Mouse (Mus musculus): Measurements from ENCODE around the gene Adap2. TPM values are rescaled to one million over a fixed set of nuclear protein-coding genes. Genes with fewer than 3 reads are reported as not detected.
"Not testable (repeated sequence)": the region's sequence is repeated elsewhere in the genome, so short reads cannot be mapped to it uniquely, and the experiment has no call there.

Gene Adap2
- polyA plus RNA-seq, 1 experiment from 2014 or later = 2.7 TPM

DNA sequence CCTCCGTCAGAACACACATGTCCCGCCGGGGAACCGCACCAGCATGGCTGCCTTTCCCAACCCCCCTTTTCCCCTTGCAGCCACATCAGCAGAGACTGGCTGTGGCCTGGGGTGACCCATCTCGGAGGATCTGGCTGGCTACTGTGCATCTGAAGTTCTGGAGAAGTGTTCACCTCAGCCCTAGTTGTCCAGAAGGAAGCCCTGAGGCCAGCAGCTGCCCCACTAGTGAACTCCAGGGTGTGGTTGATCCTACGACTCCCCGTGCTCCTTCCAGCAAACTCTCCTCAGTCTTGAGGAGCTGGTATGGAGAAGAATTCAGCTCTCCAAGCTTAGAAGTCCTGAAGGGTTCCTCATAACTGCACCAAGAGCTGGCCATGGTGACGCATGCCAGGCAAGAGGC is 24.4 kb downstream of the Adap2 start:
- Histone ChIP-seq H3K9me3 (ENCODE audit: control insufficient read depth, low read length) (no peaks in the 10 kb centered on the region), H3K4me1 (ENCODE audit: control insufficient read depth, insufficient read depth, low read length) (no peaks in the 10 kb centered on the region), H3K4me3 (ENCODE audit: low read depth, low read length) (no peak overlapping the region), H3K9ac (ENCODE audit: low read depth, low read length) (no peak overlapping the region), H3K27ac (replicated peaks; ENCODE audit: low read depth, low read length) (no peak overlapping the region), H3K36me3 (ENCODE audit: control insufficient read depth, insufficient read depth, low read length) (no peaks in the 10 kb centered on the region), H3K27me3 (replicated peaks; ENCODE audit: control insufficient read depth, insufficient read depth, low read length) (no peaks in the 10 kb centered on the region), H3K4me2 (ENCODE audit: low read depth, low read length) (no peak overlapping the region)
- no peak for ATAC-seq (ENCODE audit: low read depth)
- 75% methylated on average over 8 of the region's 8 CpGs for WGBS
- DNase-seq (ENCODE audit: low spot score) = no peak

DNA sequence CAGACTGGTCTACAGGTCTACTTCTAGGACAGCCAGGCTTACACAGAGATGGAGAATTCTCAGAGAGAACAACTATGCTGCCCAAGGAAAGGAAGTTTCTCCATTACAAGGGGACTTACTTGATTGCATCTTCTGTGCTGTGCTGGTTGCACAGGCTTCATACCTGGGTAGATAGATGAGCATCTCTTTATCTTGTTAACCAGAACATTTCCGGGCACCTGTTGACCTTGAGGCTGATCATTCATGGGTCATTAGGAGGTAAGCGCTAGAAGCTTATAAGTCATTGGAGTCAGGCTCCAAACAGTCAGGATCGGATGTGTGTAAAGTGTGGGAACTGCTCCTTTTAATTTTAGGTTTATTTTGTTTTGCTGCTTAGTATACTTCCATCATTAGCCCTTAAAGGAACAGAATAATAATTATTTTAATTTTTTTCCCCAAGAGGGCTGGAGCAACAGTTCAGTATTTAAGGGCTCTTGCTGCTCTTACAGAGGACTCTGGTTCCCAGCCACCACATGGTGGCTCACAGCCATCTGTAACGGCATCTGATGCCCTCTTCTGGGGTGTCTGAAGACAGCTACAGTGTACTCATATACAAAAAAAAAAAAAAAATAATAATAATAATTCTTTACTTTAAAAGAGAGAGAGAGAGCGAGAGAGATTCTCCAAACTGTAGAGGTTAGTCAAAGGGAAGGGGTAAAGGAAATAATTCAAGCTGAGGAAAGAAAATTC is 27.3 kb downstream of the Adap2 start:
- no peak overlapping the region for H3K4me3 ChIP-seq (ENCODE audit: low read depth, low read length)
- H3K4me1 ChIP-seq (ENCODE audit: control insufficient read depth, insufficient read depth, low read length) = no peaks in the 10 kb centered on the region
- no peak for ATAC-seq (ENCODE audit: low read depth)
- H3K4me2 ChIP-seq (ENCODE audit: low read depth, low read length) = no peak overlapping the region
- H3K36me3 ChIP-seq (ENCODE audit: control insufficient read depth, insufficient read depth, low read length) = no peaks in the 10 kb centered on the region
- H3K9ac ChIP-seq (ENCODE audit: low read depth, low read length) = no peak overlapping the region
- H3K27ac ChIP-seq (replicated peaks; ENCODE audit: low read depth, low read length) = no peak overlapping the region
- WGBS = 71% methylated on average over 5 of the region's 5 CpGs
- H3K9me3 ChIP-seq (ENCODE audit: control insufficient read depth, low read length) = no peaks in the 10 kb centered on the region
- H3K27me3 ChIP-seq (replicated peaks; ENCODE audit: control insufficient read depth, insufficient read depth, low read length) = no peaks in the 10 kb centered on the region
- DNase-seq (ENCODE audit: low spot score) = no peak

- peak; percentile 80 for ATAC-seq (ENCODE audit: low read depth)
- H3K36me3 ChIP-seq (ENCODE audit: control insufficient read depth, insufficient read depth, low read length); H3K4me1 ChIP-seq (ENCODE audit: control insufficient read depth, insufficient read depth, low read length); H3K9me3 ChIP-seq (ENCODE audit: control insufficient read depth, low read length); DNase-seq (ENCODE audit: low spot score); H3K27me3 ChIP-seq (replicated peaks; ENCODE audit: control insufficient read depth, insufficient read depth, low read length): not testable (repeated sequence)
- Histone ChIP-seq H3K9ac (ENCODE audit: low read depth, low read length) (peak overlapping the region; percentile 83), H3K4me3 (ENCODE audit: low read depth, low read length) (peak overlapping the region; percentile 69), H3K27ac (replicated peaks; ENCODE audit: low read depth, low read length) (peak overlapping the region; percentile 88; the same call in 1 of the 2 replicates), H3K4me2 (ENCODE audit: low read depth, low read length) (peak overlapping the region; percentile 72)
- 45% methylated on average over 12 of the region's 12 CpGs for WGBS
Observed at GRCm38 (mm10) chr11:80183054-80183704, 29.3 kb downstream of the Adap2 start.

- ATAC-seq (ENCODE audit: low read depth) (peak; percentile 97), DNase-seq (ENCODE audit: low spot score) (peak; percentile 94)
- H3K9ac ChIP-seq (ENCODE audit: low read depth, low read length) = peak within 1 kb of the TSS; percentile 83
- H3K27me3 ChIP-seq (replicated peaks; ENCODE audit: control insufficient read depth, insufficient read depth, low read length) = no peaks in the 10 kb centered on the region
- H3K4me3 ChIP-seq (ENCODE audit: low read depth, low read length) = peak within 1 kb of the TSS; percentile 69
- WGBS = 2% methylated on average over 31 of the region's 33 CpGs
- H3K9me3 ChIP-seq (ENCODE audit: control insufficient read depth, low read length) = no peaks in the 10 kb centered on the region
- H3K36me3 ChIP-seq (ENCODE audit: control insufficient read depth, insufficient read depth, low read length) = no peaks in the 10 kb centered on the region
- H3K4me2 ChIP-seq (ENCODE audit: low read depth, low read length) = peak within 1 kb of the TSS; percentile 72
- H3K27ac ChIP-seq (replicated peaks; ENCODE audit: low read depth, low read length) = peak within 1 kb of the TSS; percentile 88
- no peaks in the 10 kb centered on the region for H3K4me1 ChIP-seq (ENCODE audit: control insufficient read depth, insufficient read depth, low read length)
Observed at GRCm38 (mm10) chr11:80183705-80184255, 29.9 kb downstream of the Adap2 start, which contains the start of gene Rnf135. Gene Rnf135 (plus strand): TSS chr11:80183851.

GRCm38 (mm10) chr11:80184531-80185071 is 30.7 kb downstream of the Adap2 start:
- no peaks in the 10 kb centered on the region for H3K4me1 ChIP-seq (ENCODE audit: control insufficient read depth, insufficient read depth, low read length)
- peak overlapping the region; percentile 88; the same call in 1 of the 2 replicates for H3K27ac ChIP-seq (replicated peaks; ENCODE audit: low read depth, low read length)
- 0 out of 2 replicates have a peak overlapping the region, but pooled peaks have one; percentile 83 for H3K9ac ChIP-seq (ENCODE audit: low read depth, low read length)
- no peaks in the 10 kb centered on the region for H3K9me3 ChIP-seq (ENCODE audit: control insufficient read depth, low read length)
- H3K27me3 ChIP-seq (replicated peaks; ENCODE audit: control insufficient read depth, insufficient read depth, low read length) = no peaks in the 10 kb centered on the region
- H3K36me3 ChIP-seq (ENCODE audit: control insufficient read depth, insufficient read depth, low read length) = no peaks in the 10 kb centered on the region
- 87% methylated on average over 6 of the region's 6 CpGs for WGBS
- H3K4me2 ChIP-seq (ENCODE audit: low read depth, low read length) = peak overlapping the region; percentile 72
- H3K4me3 ChIP-seq (ENCODE audit: low read depth, low read length) = peak overlapping the region; percentile 69
- ATAC-seq (ENCODE audit: low read depth) = no peak
- no peak for DNase-seq (ENCODE audit: low spot score)

DNA sequence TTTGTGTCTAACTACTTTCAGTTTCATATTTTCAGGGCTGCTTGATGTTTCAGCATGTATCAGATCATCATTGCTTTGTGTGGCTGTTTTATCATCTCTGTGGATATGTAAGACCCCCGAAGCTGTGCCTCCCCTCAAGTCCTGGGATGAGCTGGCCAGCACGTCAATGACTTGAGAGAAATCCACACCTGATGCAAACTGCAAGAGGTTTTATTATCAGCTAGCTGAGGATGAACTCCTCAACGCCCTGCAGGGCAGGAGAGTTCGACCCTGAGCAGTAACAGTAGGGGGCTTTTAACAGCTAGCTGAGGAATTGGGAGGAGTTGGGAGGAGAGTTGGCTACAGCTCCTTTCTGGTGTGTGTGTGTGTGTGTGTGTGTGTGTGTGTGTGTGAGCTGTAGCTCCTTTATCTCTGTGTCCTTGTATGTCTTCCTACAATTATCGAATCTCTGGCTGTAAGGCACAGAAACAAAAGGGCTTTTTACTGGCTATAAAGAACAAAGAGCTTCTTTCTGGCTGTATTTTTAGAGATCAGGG is 31.6 kb downstream of the Adap2 start:
- not testable (repeated sequence) for H3K27ac ChIP-seq (replicated peaks; ENCODE audit: low read depth, low read length); ATAC-seq (ENCODE audit: low read depth); H3K4me3 ChIP-seq (ENCODE audit: low read depth, low read length); H3K36me3 ChIP-seq (ENCODE audit: control insufficient read depth, insufficient read depth, low read length); DNase-seq (ENCODE audit: low spot score); H3K4me1 ChIP-seq (ENCODE audit: control insufficient read depth, insufficient read depth, low read length); H3K4me2 ChIP-seq (ENCODE audit: low read depth, low read length); H3K27me3 ChIP-seq (replicated peaks; ENCODE audit: control insufficient read depth, insufficient read depth, low read length); H3K9ac ChIP-seq (ENCODE audit: low read depth, low read length); H3K9me3 ChIP-seq (ENCODE audit: control insufficient read depth, low read length)
- WGBS = 61% methylated on average over 5 of the region's 5 CpGs

- Histone ChIP-seq H3K27ac (replicated peaks; ENCODE audit: low read depth, low read length) (no peak overlapping the region), H3K4me1 (ENCODE audit: control insufficient read depth, insufficient read depth, low read length) (no peaks in the 10 kb centered on the region), H3K9me3 (ENCODE audit: control insufficient read depth, low read length) (no peaks in the 10 kb centered on the region), H3K4me2 (ENCODE audit: low read depth, low read length) (no peak overlapping the region), H3K36me3 (ENCODE audit: control insufficient read depth, insufficient read depth, low read length) (peaks cover 15% of the 10 kb centered on the region), H3K4me3 (ENCODE audit: low read depth, low read length) (no peak overlapping the region), H3K27me3 (replicated peaks; ENCODE audit: control insufficient read depth, insufficient read depth, low read length) (no peaks in the 10 kb centered on the region), H3K9ac (ENCODE audit: low read depth, low read length) (no peak overlapping the region)
- ATAC-seq (ENCODE audit: low read depth) (no peak), DNase-seq (ENCODE audit: low spot score) (no peak)
- 57% methylated on average over 4 of the region's 4 CpGs for WGBS
Observed at GRCm38 (mm10) chr11:80190280-80190679, 36.4 kb downstream of the Adap2 start.

GRCm38 (mm10) chr11:80193827-80194226 is 39.9 kb downstream of the Adap2 start:
- Histone ChIP-seq H3K4me3 (ENCODE audit: low read depth, low read length) (no peak overlapping the region), H3K4me2 (ENCODE audit: low read depth, low read length) (no peak overlapping the region), H3K9me3 (ENCODE audit: control insufficient read depth, low read length) (no peaks in the 10 kb centered on the region), H3K27ac (replicated peaks; ENCODE audit: low read depth, low read length) (no peak overlapping the region), H3K4me1 (ENCODE audit: control insufficient read depth, insufficient read depth, low read length) (no peaks in the 10 kb centered on the region), H3K27me3 (replicated peaks; ENCODE audit: control insufficient read depth, insufficient read depth, low read length) (no peaks in the 10 kb centered on the region), H3K36me3 (ENCODE audit: control insufficient read depth, insufficient read depth, low read length) (peaks cover 15% of the 10 kb centered on the region), H3K9ac (ENCODE audit: low read depth, low read length) (no peak overlapping the region)
- no peak for ATAC-seq (ENCODE audit: low read depth)
- WGBS = 63% methylated on average over 4 of the region's 4 CpGs
- no peak for DNase-seq (ENCODE audit: low spot score)
